Mouse (Mus musculus): ENCODE measurements around the gene Wwox.

Wwox gene

DNA sequence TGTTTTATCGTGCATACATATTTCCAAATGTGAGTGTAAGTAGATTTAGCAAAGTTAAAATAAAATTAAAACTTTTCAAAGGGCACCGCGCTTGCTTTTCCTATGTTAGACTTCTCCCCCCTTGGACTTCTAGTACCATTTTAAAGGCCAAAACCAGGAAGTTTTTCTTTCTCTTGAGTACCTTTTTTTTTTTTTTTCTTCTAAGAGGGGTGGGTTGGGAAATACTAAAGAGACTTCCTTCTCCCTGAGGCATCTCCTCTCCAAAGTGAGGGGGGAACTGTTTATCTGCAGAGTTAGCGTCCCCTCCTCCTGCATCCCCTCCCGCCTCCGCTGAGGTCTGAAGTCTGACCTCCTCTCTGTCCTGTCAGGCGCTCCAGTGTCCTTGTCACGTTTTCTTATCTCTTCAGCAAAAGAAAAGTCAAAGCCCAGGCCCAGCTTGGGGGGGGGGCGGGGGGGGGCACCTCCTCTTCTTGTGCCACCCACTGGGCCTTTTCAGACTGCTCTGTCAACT, 437.3 kb downstream of the Wwox start:
- DNase-seq, result no peak

DNA sequence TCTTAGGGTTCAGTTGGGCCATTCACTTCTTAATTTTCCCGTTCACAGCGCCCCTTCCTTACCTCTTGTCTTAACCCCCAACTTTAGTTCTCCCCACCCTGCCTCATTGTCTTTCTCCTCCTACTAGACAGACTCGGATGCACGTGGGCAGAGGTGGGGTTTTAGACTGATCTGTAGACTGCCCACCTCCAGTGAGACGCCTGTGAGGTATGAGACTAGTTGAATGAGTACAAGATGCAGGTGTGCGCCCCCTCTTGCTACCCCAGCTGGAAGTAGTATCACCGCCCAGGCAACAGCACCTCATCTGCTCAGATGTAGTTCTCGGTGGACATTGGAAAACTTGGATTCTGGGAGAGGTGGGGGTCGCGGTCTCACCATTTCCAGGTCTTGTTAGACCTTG, 437.8 kb downstream of the Wwox start:
- DNase-seq, result no peak

DNA sequence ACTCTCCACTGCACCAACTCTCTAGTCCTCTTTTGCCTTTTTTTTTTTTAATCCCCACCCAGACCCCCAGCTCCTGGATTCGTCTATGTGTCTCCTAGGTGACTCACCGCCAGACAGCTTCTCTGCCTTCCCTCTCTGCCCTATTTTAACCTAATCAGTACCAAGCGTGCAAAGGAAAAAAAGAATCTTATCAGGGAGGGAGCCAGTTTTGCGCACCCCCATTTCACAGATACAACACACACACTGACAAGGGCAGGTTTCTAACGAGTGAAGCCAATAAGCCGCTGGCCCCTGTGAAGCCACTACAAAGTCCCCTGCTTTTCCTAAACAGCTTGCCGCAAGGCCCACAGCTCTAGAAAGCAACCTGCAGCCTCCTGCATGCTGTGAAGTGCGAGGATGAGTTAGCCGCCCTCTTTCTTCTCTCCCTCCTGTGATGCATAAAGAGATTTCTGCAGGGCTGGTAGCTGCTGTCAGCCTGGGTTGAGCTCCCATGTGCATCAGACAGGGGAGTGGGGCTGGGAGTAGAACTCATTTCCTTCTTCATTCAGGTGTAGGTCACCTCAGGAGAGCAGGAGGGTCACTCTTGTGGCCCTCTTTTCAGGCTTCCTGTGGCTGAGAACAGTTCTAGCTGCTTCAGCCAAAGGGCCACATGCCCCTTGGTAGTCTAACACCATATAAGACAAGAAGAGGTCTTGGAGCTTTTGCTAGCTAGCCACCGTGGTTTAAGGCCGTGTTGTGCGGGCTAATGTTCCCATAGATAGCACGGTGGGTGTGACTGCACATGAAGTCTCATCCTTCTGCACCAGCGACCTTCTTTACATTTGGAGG, 439.2 kb downstream of the Wwox start:
- DNase-seq, result no peak

DNA sequence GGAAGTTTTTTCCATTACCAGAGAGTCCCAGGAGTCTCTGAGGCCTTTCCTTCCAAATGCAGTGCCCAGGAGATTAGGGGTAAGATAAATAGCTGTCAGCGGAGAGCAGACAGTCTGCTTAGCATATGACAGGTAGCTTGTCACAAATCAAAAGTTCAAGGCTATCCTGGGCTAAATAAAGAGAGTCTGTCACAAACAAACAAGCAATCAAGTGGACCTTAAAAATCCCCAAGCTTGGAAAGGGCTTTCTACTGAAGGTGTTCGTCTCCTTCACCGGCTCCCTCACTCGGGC, 439.8 kb downstream of the Wwox start:
- DNase-seq, result no peak

DNA sequence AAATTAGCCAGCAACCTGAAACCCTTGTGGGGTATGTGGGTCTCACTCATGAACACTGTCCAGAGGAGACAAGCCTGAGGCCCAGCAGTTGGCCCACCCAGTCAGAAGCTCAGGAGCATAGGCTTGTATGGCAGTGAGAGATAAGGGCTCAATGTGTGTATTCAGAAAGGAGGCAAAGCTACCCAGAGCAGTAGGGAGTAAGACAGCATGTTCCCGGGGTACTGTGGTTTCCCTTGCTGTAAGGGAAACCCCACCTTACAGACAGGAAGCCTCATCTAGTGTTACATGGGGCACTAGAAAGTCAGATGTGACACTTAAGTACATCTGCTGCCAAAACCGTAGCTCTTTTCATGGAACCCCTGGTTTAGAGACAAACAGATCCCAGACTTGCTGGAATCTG, 440.2 kb downstream of the Wwox start:
- DNase-seq, result no peak

DNA sequence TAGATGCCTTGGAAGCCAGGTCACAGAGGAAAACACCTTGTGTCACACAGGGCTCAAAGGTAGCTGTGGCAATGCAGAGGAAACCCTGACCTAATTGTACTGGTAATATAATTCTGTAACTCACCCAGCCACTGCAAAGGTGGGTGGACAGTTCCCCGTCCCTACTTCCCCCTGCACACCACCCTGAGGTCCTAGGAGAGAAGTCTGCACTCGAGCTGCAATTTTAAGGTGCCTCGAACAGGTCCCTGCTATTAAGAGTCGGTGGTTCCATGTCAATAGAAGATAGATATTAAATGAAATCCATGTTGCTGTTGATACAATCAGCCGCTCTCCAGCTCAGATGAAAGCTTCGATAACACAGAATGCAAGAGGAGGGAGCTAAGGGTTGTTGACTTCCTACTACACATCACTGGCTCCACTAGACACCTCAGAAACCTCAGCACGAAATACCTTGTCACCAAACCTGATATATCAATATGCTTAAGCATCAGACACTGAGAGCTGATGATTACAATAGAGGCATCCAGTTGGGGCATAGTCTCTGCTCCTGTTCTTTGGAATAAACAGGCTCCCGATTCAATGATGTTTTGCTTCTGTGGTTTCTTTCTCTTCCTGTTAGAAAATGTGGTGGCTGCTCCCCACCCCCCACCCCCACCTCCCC, 441.1 kb downstream of the Wwox start:
- DNase-seq, result no peak

DNA sequence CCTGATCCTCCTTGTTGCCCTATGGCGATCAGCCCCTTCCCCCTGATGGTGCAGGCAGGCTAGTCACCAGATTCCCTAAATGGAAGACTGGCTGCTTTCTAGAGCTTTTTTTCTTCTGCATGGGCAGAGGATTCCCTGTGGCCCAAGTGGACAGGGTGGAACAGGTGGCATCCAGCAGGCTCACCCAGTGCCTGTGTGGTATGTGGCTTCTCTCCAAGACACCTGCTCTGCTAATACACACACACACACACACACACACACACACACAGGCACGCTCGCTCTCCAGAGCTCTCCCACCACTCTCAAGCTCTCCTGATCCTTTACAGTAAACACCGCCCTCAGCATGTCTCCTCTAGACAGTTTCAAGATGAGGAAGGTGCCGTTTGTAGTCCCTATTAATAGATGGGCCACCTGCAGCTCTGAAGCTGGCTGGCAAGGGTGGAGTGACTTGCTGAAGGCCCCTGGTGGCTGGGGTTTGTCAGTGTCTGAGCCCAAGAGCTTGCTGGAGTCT, 442.5 kb downstream of the Wwox start:
- peak; percentile 36 for DNase-seq

DNA sequence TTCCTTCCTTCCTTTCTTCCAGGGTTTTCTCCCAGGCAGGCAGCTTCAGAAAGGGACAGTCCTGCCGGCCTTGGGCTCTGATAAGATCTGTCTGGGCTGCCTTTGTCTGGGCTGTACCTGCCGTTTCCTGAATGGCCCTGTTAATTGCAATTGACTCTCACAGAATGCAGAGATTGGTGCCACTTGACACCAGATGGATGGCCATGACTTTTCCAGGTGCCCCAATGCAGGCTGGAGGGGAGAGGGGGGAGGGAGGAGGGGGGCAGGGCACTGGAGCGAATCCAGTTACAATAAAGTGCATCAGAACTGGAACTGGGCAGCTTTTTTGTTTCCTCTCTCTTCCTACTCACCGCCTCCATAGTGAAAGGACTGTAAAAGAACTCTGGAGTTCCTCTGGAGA, 443.0 kb downstream of the Wwox start:
- DNase-seq, result peak; percentile 44

DNA sequence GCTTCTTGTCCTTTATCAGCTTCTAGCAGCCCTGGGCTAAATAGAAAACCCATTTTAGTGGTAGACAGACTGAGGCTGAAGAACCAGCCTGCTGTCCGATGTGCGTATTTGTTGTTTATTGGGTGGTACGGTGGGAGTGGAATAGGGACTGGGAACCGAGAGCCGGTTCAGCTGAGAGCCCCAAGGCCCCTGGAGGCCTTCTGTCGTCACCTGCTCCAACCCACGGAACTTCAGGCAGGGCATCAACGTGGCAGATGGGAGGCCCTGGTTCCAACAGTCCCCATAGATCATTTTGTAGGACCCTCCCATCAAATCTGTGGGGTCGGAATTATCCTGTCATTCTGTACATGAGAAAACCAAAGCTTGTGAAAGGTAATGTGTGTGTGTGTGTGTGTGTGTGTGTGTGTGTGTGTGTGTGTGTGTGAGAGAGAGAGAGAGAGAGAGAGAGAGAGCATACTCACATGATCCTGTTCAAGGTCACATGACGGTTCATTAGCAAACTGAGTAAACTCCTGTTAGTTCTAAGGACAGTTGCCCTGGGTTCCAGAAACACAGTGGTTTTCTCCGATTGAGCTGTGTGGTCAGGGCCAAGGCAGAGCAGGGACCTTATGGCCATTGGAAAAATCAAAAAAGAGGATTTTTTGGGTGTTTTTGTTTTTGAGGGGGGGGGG, 443.6 kb downstream of the Wwox start:
- DNase-seq, result no peak

DNA sequence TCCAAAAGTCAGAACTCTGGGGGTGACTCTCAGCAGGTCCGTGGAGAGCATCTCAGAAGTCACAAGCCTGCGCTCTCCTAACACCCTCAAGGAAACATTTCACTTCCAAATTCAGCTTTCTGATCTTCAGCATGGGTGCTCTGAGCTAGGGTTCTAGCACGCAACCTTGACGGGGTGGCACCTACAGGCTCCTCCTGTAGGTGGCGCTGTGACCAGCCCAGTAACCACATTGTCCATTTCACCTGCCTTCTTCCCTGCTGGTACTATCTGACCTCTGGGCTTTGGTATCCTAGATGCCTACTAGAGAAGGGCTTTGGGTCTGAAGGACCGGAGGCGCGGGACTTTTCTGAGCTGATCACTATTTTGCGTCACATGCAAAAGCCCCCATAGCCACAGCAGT, 444.5 kb downstream of the Wwox start:
- DNase-seq, result no peak

DNA sequence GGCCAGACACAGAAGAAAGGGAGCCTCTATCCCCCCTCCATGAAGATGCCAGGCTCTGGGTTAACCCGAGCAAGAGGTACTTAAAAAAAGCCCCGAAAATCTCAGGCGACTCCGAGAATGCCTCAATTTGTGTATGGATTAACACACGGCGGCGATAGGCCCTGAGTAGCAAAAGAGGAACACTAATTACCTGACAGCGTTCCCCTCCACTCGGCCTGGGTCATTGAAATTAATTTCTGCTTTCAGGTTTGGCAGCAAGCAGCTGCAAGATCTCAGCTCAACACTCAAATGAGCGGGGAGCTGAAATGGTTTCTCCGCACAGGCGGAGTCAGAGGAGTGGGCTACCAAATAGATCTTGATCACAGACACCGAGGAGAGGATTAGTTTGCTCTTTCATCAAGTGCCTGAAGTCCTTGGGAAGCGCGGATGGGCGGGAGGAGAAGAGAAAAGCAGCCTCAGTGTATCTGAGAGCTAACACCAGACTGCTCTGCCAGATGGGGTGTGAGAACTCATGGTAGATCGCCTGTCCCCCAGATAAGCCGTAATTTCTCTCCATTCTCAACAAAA, 445.7 kb downstream of the Wwox start:
- no peak for DNase-seq

DNA sequence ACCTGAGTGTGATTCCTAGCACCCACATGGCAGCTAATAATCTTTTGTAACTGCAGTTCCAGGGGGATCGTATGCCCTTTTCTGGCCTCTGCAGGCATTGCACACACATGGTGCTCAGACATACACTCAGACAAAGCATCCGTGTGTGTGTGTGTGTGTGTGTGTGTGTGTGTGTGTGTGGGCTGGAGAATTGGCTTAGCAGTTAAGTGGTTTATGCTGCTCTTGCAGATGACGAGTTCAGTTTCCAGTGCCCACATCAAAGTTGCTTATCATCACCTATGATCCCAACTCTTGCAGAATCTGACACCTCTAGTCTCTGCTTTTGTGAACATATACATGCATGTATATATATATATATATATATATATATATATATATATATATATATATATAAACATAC, 448.9 kb downstream of the Wwox start:
- DNase-seq, result no peak

DNA sequence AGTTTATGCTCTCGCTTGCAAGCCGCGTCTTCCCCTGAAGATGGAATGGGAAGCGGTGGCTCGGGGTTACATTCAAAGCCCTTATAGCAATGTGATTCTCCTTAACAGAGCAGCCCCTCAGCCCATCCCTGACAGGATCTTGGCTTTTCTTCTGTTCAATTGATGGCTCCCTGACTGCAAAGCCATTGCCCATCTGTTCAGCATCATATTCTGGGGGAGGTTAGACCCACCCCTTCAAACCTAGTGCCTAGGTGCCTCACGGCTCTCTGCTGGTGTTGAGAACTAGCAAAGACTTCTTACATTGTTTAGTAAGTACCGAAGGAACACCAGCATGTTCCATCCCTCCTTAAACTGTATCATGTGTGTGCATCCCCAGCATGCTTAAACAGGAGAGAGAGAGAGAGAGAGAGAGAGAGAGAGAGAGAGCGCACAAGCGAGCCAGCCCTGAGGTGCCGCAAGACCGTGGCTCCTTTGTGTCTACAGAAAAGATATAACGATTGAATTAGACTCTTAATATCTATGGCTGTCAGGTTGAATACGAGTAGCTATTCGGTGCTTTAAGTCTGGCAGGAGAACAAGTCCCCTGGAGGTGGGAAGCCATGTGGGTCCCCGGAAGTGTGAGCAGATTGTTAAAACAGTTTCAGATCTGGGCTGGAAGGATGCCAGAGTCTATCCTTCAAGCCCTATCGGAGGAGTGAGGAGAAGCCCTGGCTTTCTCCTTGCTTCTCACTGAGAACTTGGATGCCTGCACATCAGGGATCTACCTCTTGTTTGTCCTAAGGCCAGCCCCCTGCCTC, 450.3 kb downstream of the Wwox start:
- DNase-seq, result no peak

DNA sequence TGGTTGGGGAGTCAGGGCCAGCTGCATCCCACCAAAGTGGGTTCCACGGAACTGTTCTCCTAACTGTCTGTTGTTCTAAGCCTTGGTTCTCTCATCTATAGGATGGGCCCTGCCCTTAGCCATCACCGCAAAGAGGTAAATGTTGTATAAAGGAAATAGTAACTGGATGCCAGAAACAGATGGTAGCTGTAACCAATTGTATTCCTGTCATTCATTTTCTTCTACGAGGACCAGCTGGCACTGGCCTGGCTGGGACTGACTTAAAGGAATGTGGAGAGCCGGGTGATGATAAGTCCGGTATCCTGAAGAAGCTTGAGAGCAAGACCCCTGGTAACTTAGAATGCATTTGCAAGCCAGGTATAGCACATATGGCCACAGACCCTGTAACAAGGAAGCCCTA, 451.0 kb downstream of the Wwox start:
- no peak for DNase-seq

DNA sequence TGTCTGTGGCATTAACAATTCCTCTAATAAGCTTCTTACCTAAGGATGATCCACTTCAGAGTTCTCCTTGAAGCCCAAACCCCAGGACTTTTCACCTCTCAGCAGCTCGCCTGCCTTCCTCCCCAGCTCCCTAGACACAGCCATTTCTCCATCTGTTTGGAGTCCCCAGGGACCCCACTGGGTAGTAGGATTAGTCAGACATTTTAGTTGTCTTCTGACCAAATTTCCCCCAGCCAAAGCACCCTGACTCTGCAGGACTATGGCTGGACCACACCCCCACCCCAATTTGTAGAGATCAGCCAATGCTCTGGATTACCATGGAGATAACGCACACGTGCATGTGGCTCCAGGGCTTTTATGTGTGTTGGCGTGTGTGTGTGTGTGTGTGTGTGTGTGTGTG, 451.8 kb downstream of the Wwox start:
- DNase-seq, result no peak

DNA sequence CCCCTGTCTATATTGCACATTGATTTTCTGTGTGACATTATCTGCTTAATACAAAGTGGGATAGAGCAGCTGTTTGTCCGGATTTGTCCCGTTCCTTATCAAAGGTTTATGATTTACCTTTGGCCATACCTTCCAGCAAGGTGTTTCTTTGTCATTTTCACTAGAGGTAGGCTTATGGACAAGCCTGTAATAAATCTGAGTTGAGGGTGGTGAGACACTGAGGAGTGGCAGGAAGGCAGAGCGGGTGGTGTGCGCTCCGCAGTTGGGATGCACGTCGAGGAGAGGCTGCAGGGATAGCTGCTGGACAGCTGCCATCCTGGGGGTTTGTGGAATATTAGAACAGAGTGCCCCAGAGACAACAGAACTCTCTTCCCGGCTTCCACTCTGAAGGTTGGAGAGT, 458.0 kb downstream of the Wwox start:
- DNase-seq, result no peak

DNA sequence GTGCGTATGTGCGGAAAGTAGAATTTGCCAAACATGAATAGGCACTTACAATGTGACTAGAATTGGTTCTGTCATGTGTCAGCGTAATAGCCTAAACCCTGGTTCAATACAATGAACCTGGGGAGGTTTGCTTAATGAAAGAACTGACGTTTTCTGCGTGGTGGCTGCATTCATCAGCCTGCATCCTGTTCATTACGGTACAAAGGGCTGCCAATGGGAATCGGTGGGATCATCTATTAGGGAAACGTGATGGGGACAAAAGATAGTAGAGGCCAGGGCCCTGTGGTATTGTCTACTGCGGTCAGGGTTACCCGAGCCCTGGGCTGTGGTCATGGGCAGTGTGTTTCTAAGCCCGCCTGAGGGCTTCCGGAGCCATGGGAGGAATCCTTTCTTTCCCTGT, 459.7 kb downstream of the Wwox start:
- no peak for DNase-seq

DNA sequence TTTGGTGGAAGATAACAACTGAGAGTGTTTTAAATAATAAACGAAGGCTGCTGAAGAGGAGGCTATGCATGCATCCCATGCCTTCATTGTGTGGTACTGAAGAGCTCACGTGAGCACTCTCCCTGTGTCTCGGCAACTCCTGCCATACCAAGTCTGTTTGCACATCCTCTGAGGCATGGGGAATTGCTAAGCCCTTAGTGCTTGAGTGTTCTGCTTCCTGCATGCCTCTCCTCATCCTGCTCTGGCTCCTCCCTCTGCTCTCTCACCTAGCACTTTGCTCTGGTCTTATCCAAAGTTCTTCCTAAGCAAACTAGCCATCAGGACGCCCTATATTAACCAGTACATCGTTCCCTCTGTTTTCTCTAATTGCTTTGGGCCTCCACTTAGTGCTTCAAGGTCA, 463.1 kb downstream of the Wwox start:
- no peak for DNase-seq

DNA sequence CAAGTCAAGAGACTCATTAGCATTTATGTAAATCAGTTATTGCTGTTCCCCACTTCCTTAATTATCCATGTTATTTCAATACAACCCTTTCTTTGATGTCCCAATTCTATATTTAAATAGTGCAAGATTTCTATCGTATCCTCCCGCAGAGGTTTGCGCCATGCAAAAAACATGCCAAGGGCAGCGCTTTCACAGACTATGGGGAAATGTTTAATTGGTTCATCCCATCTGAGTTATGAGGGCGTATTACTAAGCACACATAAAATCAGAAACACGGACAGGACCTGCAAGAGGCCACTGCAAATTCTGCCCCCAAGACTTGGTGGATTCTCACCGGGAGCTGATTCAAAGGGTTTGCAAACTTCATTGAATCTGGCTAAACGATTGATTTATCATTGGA, 468.6 kb downstream of the Wwox start:
- no peak for DNase-seq

DNA sequence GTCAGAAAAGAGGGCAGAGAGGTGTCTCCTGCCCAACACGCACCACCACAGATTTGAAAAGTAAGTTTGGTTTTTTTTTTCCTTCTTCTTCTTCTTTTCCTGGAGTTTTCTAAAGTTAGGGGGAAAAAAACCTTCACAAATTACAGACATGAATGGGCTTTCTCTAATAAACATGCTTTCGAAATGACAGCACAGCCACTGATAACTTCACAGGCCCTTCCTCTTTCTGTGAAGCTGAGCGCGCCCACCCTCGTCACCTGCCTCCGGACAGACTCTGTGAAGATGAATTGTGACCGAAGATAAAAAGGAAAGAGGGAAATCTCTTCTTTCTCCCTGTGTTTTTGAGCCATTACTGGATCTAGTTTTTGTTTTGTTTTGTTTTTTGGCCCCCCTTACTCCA, 469.1 kb downstream of the Wwox start:
- no peak for DNase-seq

DNA sequence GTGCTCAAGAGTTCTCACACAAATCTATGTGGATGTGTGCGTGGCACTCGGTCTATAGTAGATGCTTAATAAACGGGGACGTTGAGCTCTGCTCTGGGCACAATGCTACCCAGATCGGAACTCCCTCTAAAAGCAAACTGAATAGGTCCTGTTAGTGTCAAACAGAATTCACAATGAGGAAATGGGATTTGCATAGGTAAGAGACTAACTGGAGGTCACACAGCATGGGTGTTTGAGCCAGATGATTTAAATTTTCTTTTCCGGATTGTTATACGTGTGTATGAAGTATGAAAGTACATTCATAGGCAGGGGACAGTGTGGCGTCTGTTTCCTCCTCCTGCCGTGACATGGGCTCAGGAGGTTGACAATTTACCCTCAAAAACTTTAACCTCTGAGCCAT, 469.7 kb downstream of the Wwox start:
- no peak for DNase-seq

DNA sequence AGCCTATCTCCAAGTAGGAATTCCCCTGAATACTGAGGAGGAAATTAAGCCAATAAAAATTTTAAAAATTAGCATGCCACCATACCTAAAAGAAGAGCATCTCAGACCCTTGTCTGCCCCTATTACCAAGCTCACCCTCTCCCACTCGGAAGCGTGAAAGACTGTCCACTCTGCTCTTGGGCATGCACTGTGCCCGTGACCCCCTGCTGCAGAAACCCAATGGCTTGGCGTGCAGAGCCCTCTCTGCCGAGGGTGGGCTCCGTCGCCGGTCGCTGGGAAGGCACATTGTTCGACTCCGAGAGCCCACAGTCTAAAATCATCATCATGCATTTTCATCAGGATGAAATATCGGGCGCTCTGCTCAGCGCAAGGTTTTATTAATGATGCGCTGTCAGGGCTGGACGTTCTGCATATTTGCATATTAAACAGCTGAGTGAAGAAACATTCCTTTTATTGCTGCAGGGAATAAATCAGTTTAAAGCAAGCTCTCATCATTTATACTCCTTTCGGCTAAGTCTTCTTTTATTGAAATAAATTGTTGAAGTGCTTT, 471.7 kb downstream of the Wwox start:
- no peak for DNase-seq

DNA sequence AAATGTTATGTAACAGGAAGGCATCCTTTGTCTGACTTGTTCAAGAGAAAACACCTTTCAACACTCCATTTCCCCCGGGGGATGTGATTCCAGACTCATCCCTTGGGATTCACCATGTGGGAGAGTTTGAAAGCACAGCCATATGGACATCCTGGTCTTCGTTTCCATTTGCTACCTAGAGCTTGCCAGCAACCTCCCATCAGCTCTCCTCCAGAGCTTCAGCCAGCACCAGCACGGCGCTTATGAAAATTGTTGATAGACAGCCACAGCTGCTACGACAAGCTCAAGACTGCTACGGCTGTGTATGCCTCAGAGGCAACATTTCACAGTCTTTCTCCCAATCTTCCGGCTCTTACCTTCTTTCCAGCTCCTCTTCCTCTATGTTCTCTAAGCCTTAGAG, 484.2 kb downstream of the Wwox start:
- DNase-seq, result no peak
